Mouse (Mus musculus) heart, adult 18-20 months (tissue): Measurements from ENCODE around the gene Dnali1. TPM values are rescaled to one million over a fixed set of nuclear protein-coding genes. Genes with fewer than 3 reads are reported as not detected.

Experiments used
- DNase-seq, 2 experiments: peaks; one replicate each; pipeline ENCODE4 v3.0.0; 2021 to 2022; ENCODE audit warnings: mixed read lengths in 1 of 2
- total RNA-seq, 2 experiments: library from RNA; stranded (reverse); gene quantifications; 2 replicates each; pipeline ENCODE4 v1.2.3; 2021

The Dnali1 gene
- total RNA-seq, 2 experiments from 2014 or later = 0.33 TPM; not detected in 1

DNA sequence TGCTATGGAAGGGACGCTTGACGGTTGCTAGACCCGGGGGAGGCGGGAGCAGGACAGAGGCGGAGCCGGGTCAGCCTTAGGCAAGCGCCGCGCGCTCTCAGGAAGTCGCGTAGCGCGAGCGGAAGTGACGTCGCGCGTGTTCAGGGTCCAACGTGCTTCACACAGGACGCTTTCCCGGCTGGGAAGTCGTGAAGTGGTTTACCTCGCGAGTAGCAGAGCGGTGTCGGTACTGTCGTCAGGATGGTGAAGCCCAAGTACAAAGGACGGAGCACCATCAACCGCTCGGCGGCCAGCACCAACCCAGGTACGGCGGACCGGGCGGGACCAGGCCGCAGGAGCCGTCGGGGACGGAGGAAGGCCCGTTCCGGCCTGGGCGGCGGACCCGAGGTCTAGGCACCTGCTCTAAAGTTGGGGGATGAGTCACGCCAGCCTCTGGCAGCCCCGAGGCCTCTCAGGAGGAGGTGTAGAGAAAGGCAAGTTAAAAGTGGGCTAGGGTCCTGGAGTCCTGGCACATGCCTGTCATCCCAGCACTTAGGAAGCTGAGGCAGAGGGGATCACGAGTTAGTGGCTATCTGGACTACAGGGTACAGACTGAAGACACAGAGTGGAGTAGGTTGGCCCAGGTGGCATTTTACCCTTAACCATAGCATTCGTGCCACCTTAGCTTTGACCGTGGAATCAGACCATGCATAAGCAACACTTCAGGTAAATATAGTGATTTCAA is 35.5 kb downstream of the Dnali1 start:
- DNase-seq = peak; percentile 96

DNA sequence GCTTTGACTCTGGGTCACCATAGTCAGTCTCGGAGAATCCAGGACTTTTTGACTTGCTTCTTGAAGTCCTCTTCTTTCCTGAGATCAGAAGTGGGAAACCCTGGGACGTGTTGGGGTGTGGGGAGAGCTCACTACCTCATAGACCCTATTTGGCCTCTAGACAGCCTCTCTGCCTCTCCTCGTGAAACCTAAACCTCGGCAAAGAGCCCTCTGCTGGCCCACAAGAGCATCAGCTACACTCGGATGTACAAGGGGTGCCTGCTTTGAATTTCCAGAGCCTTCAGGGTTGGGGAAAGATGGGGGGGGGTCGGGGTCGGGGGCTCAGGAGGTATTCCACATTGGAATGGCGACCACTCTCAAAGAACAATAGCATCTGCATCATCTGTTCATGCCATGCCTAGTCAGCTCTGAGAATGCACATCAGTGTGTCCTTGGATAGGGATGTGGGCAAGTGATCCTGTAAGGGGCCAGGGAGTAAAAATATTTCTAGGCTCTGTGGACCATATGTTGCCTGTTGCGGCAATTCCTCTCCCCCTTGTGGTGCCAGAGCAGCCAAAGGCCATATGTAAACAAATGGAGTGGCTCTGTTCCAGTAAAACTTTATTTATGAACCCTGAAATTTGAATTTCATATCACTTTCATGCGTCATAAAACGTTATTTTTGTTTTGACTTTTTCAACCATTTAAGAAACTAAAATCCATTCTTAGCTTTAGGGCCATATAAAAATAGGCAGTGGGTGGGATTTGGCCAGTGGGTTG is 44.5 kb downstream of the Dnali1 start:
- DNase-seq = no peak

DNA sequence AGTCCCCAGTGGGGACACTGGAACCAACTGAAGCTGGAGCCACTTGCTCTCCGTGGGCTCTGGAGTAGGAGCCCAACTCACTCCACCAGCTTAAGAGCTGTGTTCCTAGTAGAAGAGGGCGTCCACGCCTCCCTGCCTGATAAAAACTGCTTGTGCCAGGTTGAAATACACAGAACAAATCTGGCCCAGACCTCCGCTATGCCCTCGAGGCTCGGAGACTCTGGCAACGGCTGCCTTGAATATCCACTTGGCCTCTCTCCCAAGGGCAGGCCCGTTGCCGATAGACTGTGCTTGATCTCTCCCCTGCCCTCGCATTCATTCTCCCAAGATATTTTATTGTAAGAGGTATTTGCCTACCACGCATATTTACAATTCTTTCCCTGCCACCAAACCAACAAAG is 48.1 kb downstream of the Dnali1 start:
- DNase-seq = peak; percentile 46 to 65

DNA sequence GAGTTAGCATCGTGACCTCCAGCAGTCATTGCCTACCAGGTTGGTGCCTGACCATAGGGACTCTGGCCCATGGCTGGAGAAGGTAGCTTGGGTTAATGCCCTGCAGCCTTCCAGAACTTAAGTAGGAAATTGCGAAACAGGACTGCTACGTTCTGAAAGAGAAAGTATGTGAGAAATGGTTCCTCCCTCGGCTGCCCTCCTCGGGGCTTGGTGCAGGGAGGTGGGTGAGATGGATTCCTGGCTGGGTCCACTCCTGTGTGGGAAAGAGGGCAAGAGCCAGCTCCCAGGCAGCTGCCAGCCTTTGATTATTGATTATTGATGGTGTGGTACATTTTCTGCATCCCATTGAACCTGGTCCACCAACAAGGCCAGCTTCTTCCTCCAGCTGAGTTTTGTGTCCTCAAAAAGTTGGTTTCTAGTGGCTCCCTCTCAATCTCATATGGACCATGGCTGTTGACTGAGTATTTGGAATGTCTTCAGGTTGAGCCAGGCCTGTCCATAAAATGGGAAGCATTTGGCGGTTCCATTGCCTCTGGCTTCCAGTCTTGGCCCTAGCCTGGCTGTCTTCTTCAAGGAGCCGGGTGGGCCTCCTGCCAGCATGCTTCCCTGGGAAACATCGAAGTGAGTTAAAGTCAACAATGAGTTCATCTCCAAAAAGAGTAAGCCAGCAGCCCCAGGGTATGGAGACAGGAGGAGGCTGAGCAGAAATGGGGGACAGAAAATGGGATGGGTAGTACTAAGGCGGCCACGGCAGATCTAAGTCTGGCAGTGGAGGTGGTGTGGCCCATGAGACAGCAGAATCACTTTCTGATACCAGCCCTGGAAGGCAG is 49.5 kb downstream of the Dnali1 start, which contains the start of gene Gnl2:
Gene Gnl2, plus strand, starts transcription at position 780 of the 830 bp plus-strand sequence.
- peak; percentile 54 for DNase-seq

DNA sequence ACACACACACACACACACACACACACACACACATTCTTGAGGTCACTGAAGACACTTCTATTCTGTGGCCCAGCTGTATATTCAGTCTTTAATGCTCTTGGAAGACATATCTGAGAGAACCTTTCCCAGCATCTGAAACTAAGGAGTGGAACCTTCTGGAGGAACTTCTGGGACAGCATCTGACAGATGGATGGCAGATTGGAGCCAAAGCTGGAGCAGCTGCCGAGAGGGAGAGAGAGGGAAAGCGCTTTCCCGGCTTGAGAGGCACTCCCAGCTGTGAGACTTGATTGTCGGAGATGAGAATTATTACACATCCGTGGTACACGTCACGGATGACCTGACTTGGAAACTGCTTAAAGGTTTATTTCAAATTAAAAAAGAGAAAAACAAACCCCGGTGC is 56.8 kb downstream of the Dnali1 start:
- DNase-seq = no peak

DNA sequence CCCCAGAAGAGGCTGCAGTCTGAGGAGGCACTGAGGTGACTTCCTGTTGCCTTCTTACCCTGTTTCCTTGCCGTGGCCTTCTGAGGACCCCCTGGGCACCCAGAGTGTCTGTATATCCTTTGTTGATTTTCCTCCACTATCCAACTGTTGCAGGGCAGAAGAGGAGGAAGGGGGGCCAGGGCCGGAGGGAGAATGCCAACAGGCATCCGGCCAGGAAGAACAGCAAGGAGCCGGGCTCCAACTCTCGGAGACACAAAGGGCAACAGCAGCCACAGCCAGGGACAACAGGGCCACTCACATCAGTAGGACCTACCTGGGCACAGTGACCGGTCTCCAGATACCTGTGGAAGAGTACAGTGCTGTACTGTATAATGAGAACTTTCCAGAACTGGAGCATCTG is 57.3 kb downstream of the Dnali1 start:
- DNase-seq = no peak

DNA sequence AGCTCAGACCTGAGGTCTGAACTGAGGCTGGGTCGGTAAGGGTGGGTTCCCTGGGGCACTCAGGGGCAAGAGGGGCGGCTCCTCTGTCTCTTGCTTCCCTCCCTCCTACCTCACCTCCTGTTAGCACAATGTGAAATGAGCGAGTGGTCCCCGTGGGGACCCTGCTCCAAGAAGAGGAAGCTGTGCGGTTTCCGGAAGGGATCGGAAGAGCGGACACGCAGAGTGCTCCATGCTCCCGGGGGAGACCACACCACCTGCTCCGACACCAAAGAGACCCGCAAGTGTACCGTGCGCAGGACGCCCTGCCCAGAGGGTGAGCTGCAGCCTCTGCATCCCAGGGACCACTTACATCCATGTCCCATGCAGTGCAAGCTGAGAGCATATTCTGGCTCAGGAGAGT is 58.0 kb downstream of the Dnali1 start:
- no peak for DNase-seq

Other genes with a start within 250 kb of the Dnali1 start
- 10 to 100 TPM; 20.0 to 20.5 TPM for gene Yrdc, start 215.0 kb downstream of the Dnali1 start, total RNA-seq
- 10 to 100 TPM; 20.7 to 26.9 TPM for gene 1110065P20Rik, start 214.5 kb downstream of the Dnali1 start, total RNA-seq
- gene Maneal, start 203.5 kb downstream of the Dnali1 start, total RNA-seq = under 1 TPM; 0.52 to 0.57 TPM
- not detected for gene Epha10, start 184.8 kb downstream of the Dnali1 start, total RNA-seq
- 10 to 100 TPM in 1 of 2 experiments, 1 to 10 TPM in 1; 7.8 to 10.9 TPM for gene 9930104L06Rik, start 128.7 kb downstream of the Dnali1 start, total RNA-seq
- gene Cdca8, start 126.4 kb downstream of the Dnali1 start, total RNA-seq = under 1 TPM; 0.41 to 0.57 TPM
- 1 to 10 TPM; 3.1 to 4.3 TPM for gene Rspo1, start 79.3 kb downstream of the Dnali1 start, total RNA-seq
- 10 to 100 TPM; 28.6 to 29.2 TPM for gene Gnl2, start 49.1 kb downstream of the Dnali1 start, total RNA-seq
- gene Snip1, start 969 bp upstream of the Dnali1 start, total RNA-seq = 1 to 10 TPM; 7.1 to 7.7 TPM
- 10 to 100 TPM; 18.3 to 23.4 TPM for gene Meaf6, start 19.4 kb upstream of the Dnali1 start, total RNA-seq
- gene Zc3h12a, start 62.1 kb upstream of the Dnali1 start, total RNA-seq = 1 to 10 TPM; 4.0 to 4.1 TPM